Mouse (Mus musculus): ENCODE results near the gene Hmg20b. TPM values are rescaled to one million over a fixed set of nuclear protein-coding genes. Genes with fewer than 3 reads are reported as not detected.

Hmg20b gene
- polyA plus RNA-seq, 1 experiment from 2014 or later = 101 TPM

DNA sequence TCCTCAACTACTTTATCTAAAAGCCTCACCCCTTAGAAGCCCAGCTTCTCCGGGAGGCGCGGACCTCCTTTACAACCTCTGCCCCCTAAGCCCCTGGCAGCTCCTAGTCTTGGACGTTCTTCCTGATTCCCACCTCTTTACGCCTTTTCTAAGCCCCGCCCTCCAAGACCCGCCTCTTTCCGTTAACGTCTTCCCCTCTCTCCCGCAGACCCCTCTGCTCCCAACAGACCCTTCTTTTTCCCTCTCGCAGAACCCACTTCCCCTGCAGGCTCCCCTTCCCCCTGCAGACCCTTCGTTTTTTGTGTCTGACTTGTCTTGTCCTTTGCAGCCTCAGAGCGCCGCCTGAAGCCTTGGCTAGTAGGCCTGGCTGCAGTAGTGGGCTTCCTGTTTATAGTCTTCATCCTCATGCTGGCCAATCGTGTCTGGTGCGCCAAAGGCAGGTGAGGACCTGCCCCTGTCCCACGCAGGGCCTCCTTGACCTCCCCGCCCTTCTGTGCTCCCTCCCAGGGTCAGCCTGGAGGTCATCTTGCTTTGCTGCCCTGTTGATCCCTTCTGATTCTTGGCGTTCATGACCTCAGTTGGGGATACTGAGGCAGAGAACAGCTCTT lies 43.3 kb upstream of the Hmg20b start:
- DNase-seq (ENCODE audit: low spot score) = peak; percentile 64
- peak overlapping the region; percentile 45 for H3K9ac ChIP-seq (replicated peaks; ENCODE audit: low read depth)
- TF ChIP-seq EP300 (IDR thresholded peaks at IDR 0.05) (no peak), CTCF (IDR thresholded peaks at IDR 0.05) (no peak; the same call in 1 of the 2 replicates)
- H3K36me3 ChIP-seq (ENCODE audit: insufficient read depth, low read length) = 0 out of 2 replicates have a peak, but pooled peaks cover 6% of the 10 kb centered on the region
- peak overlapping the region; percentile 22; the same call in 1 of the 2 replicates for H3K4me3 ChIP-seq (ENCODE audit: low read depth, low read length)
- H3K27me3 ChIP-seq (replicated peaks; ENCODE audit: insufficient read depth, low read length) = no peaks in the 10 kb centered on the region
- 7% methylated on average over 17 of the region's 19 CpGs for WGBS
- ATAC-seq = peak; percentile 21
- H3K9me3 ChIP-seq (ENCODE audit: low read length) = no peaks in the 10 kb centered on the region
- H3K4me2 ChIP-seq (replicated peaks; ENCODE audit: low read depth, low read length) = peak overlapping the region; percentile 52
- no peak overlapping the region for H3K27ac ChIP-seq (ENCODE audit: low read length)
- peaks cover 9% of the 10 kb centered on the region for H3K4me1 ChIP-seq (ENCODE audit: insufficient read depth, low read depth, low read length)

DNA sequence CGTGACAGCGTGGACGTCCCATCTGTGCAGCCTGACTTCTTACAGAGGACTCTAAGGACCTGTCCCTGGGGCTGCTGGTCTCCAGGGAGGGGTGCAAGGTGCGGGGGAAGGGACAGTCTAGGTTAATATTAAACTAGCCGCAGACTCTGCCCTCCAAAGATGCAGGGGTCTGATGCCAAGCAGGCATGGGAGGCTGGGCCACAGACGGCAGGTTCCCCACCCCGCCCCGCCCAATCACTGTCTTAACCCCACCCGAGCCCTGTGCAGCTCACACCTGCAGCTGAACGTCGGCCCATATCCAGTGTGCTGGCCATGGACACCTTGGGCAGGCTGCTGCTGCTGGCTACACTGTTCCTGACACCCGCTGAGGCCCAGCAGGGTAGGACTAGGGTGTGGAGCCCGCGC lies 42.5 kb upstream of the Hmg20b start, which contains the start of gene Smim24:
Gene Smim24, plus strand, starts transcription at position 271 of the 405 bp plus-strand sequence.
- no peak for TF ChIP-seq CTCF (IDR thresholded peaks at IDR 0.05)
- no peak for TF ChIP-seq EP300 (IDR thresholded peaks at IDR 0.05)
- Histone ChIP-seq H3K9ac (replicated peaks; ENCODE audit: low read depth) (peak within 1 kb of the TSS; percentile 45), H3K4me1 (ENCODE audit: insufficient read depth, low read depth, low read length) (peaks cover 9% of the 10 kb centered on the region), H3K9me3 (ENCODE audit: low read length) (no peaks in the 10 kb centered on the region), H3K4me2 (replicated peaks; ENCODE audit: low read depth, low read length) (peak within 1 kb of the TSS; percentile 52), H3K36me3 (ENCODE audit: insufficient read depth, low read length) (no peaks in the 10 kb centered on the region; the same call in 1 of the 2 replicates), H3K4me3 (ENCODE audit: low read depth, low read length) (peak within 1 kb of the TSS; percentile 22; the same call in 1 of the 2 replicates), H3K27ac (ENCODE audit: low read length) (no peak within 1 kb of the TSS), H3K27me3 (replicated peaks; ENCODE audit: insufficient read depth, low read length) (no peaks in the 10 kb centered on the region)
- no peak for DNase-seq (ENCODE audit: low spot score)
- no peak for ATAC-seq
- WGBS = 49% methylated on average over 14 of the region's 14 CpGs

DNA sequence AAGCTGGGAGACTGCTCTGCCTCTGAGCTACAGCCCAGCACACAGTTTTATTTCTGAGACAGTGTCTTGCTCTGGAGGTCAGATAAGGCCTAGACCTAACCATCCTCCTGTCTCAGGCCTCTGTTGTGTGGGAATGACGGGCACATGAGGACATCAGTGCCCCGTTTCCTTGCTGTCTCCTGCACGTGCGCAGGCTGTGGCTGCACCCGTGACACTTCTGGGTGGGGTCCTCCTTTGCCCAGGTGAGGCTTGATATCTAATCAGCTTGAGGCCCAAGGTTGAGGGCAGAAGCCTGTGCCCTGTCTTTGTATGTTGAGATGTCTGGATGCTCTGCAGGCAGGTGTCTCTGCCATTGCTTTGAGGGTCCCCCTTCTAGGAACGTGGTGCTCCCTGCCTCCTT lies 42.0 kb upstream of the Hmg20b start:
- TF ChIP-seq CTCF (IDR thresholded peaks at IDR 0.05) = no peak
- no peak for TF ChIP-seq EP300 (IDR thresholded peaks at IDR 0.05)
- WGBS = 81% methylated on average over 6 of the region's 6 CpGs
- Histone ChIP-seq H3K4me2 (replicated peaks; ENCODE audit: low read depth, low read length) (no peak overlapping the region), H3K4me3 (ENCODE audit: low read depth, low read length) (no peak overlapping the region), H3K27me3 (replicated peaks; ENCODE audit: insufficient read depth, low read length) (no peaks in the 10 kb centered on the region), H3K27ac (ENCODE audit: low read length) (no peak overlapping the region), H3K9ac (replicated peaks; ENCODE audit: low read depth) (no peak overlapping the region), H3K4me1 (ENCODE audit: insufficient read depth, low read depth, low read length) (peaks cover 9% of the 10 kb centered on the region), H3K36me3 (ENCODE audit: insufficient read depth, low read length) (no peaks in the 10 kb centered on the region; the same call in 1 of the 2 replicates), H3K9me3 (ENCODE audit: low read length) (no peaks in the 10 kb centered on the region)
- ATAC-seq = no peak
- no peak for DNase-seq (ENCODE audit: low spot score)

DNA sequence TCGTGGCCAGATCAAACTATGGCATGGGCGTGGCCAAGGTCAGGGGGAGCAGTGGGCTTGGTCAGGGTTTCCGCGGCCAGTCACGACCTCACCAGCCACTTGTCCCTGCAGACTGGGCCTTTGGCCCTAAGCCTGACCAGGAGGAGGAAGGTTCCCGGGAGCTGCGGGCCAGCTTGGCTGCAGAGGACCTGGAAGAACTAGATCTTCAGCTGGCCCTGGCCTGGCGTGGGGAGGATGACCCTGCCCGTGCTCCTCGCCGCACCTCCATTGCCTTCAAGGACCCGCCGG lies 40.3 kb upstream of the Hmg20b start:
- 89% methylated on average over 9 of the region's 13 CpGs for WGBS
- H3K27me3 ChIP-seq (replicated peaks; ENCODE audit: insufficient read depth, low read length) = no peaks in the 10 kb centered on the region
- H3K9ac ChIP-seq (replicated peaks; ENCODE audit: low read depth) = no peak overlapping the region
- H3K27ac ChIP-seq (ENCODE audit: low read length) = no peak overlapping the region
- no peaks in the 10 kb centered on the region; the same call in none of the 2 replicates for H3K36me3 ChIP-seq (ENCODE audit: insufficient read depth, low read length)
- no peak overlapping the region for H3K4me3 ChIP-seq (ENCODE audit: low read depth, low read length)
- ATAC-seq = no peak
- no peak overlapping the region for H3K4me2 ChIP-seq (replicated peaks; ENCODE audit: low read depth, low read length)
- TF ChIP-seq EP300 (IDR thresholded peaks at IDR 0.05) (no peak), CTCF (IDR thresholded peaks at IDR 0.05) (no peak)
- no peak for DNase-seq (ENCODE audit: low spot score)
- H3K9me3 ChIP-seq (ENCODE audit: low read length) = no peaks in the 10 kb centered on the region
- H3K4me1 ChIP-seq (ENCODE audit: insufficient read depth, low read depth, low read length) = peaks cover 9% of the 10 kb centered on the region

DNA sequence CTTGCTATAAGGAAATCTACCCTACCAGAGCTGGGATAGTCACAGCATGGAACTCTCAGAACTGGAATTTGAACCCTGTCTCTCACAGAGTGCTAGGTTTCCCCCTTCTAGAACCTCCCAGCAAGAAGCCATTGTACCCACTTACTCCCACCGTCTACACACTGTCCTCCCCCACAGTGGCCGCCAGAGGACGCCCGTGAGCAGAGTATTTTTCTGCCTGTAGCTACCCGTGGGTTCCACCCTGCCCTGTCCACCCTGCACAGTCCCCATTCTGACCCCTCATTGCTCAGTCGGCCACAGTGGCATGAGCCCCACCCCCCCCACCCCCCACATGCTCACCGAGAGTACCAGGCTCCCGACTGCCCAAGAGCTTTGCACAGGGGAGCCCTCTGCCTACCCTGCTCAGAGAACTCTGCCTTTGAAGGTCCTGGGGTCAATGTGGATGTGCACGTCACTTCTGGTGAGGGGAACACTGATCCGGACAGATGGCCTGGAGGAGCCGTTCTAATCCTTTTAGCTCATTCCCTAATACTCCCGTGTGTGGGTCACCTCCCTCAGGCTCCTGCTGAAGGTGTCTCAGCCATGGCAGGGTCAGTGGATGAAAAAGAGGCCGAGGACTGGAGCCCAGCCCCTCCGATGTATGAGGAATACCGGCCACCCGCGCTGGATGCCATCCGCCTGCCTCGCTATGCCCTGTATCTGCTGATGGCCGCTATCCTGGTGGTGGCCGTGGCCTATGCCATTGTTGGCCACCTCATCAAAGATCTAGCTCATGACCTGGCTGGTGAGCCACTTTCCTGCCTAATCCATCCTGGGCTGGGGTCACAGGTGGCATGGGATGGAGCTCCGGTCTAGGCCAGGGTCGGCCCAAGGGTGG lies 39.8 kb upstream of the Hmg20b start:
- 58% methylated on average over 23 of the region's 23 CpGs for WGBS
- no peak overlapping the region for H3K4me2 ChIP-seq (replicated peaks; ENCODE audit: low read depth, low read length)
- no peaks in the 10 kb centered on the region for H3K27me3 ChIP-seq (replicated peaks; ENCODE audit: insufficient read depth, low read length)
- no peak overlapping the region for H3K4me3 ChIP-seq (ENCODE audit: low read depth, low read length)
- TF ChIP-seq CTCF (IDR thresholded peaks at IDR 0.05) (peak; percentile 95), EP300 (IDR thresholded peaks at IDR 0.05) (no peak)
- DNase-seq (ENCODE audit: low spot score) = peak; percentile 66
- no peak overlapping the region for H3K9ac ChIP-seq (replicated peaks; ENCODE audit: low read depth)
- peak; percentile 75 for ATAC-seq
- H3K27ac ChIP-seq (ENCODE audit: low read length) = no peak overlapping the region
- peaks cover 13% of the 10 kb centered on the region for H3K4me1 ChIP-seq (ENCODE audit: insufficient read depth, low read depth, low read length)
- H3K9me3 ChIP-seq (ENCODE audit: low read length) = no peaks in the 10 kb centered on the region
- H3K36me3 ChIP-seq (ENCODE audit: insufficient read depth, low read length) = no peaks in the 10 kb centered on the region; the same call in none of the 2 replicates

DNA sequence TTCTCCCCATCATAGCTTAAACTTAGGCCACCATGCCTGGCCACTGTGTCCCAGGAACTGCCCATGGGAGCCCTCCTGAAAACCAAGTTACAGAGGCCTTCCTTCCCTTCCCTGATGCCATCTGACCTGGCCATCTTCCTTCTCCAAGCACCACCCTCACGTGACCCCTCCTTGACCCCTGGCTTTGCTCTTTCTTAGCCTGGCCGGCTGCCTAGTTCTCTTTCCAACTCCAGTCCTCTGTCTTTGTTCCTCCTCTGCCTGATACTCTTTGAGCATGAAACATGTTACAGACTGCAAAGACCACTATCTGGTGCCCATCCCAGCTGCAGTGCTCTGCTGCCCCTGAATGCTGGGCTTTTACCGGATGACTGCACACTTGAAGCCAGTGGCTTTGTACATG lies 39.1 kb upstream of the Hmg20b start:
- H3K36me3 ChIP-seq (ENCODE audit: insufficient read depth, low read length) = no peaks in the 10 kb centered on the region; the same call in none of the 2 replicates
- ATAC-seq (no peak), DNase-seq (ENCODE audit: low spot score) (no peak)
- WGBS = 45% methylated on average over 3 of the region's 3 CpGs
- no peak overlapping the region for H3K9ac ChIP-seq (replicated peaks; ENCODE audit: low read depth)
- H3K27me3 ChIP-seq (replicated peaks; ENCODE audit: insufficient read depth, low read length) = no peaks in the 10 kb centered on the region
- H3K4me1 ChIP-seq (ENCODE audit: insufficient read depth, low read depth, low read length) = peaks cover 17% of the 10 kb centered on the region
- TF ChIP-seq EP300 (IDR thresholded peaks at IDR 0.05) = no peak
- TF ChIP-seq CTCF (IDR thresholded peaks at IDR 0.05) = no peak
- H3K27ac ChIP-seq (ENCODE audit: low read length) = no peak overlapping the region
- H3K4me3 ChIP-seq (ENCODE audit: low read depth, low read length) = no peak overlapping the region
- H3K4me2 ChIP-seq (replicated peaks; ENCODE audit: low read depth, low read length) = no peak overlapping the region
- no peaks in the 10 kb centered on the region for H3K9me3 ChIP-seq (ENCODE audit: low read length)

Data from lung, postnatal 0 days (tissue).